Mouse (Mus musculus) limb, embryonic 14.5 days (tissue): Measurements from ENCODE around the gene Msantd1. TPM values are rescaled to one million over a fixed set of nuclear protein-coding genes. Genes with fewer than 3 reads are reported as not detected.

Experiments used
- ATAC-seq: fragments of 200-750 bp; cut with Nextera tagmentation; 2 replicates; pipeline ENCODE4 v1.8.0; 2017; ENCODE audit warnings: low read depth, moderate number of reproducible peaks, moderate TSS enrichment; ENCODE audit not compliant: low FRiP score
- DNase-seq: peaks from one replicate; pipeline ENCODE4 v3.0.0-alpha.2; 2015; ENCODE audit warnings: low spot score
- H3K27ac ChIP-seq: fragments of 300-500 bp; sonication (generic); replicated peaks from 2 replicates; pipeline ENCODE4 v1.5.1; 2014; ENCODE audit warnings: low read depth, mild to moderate bottlenecking, low read length, moderate library complexity, mixed read lengths
- H3K27me3 ChIP-seq: fragments of 300-500 bp; sonication (generic); 2 replicates; pipeline ENCODE4 v1.6.1; 2014; ENCODE audit warnings: low read length, mixed read lengths; ENCODE audit not compliant: control insufficient read depth, insufficient read depth
- H3K36me3 ChIP-seq: fragments of 300-500 bp; sonication (generic); 2 replicates; pipeline ENCODE4 v1.6.1; 2014; ENCODE audit warnings: mild to moderate bottlenecking, low read length, moderate library complexity, mixed read lengths; ENCODE audit not compliant: control insufficient read depth, insufficient read depth
- H3K4me1 ChIP-seq: fragments of 300-500 bp; sonication (generic); 2 replicates; pipeline ENCODE4 v1.6.1; 2014; ENCODE audit warnings: antibody characterized with exemption, low read length, mixed read lengths; ENCODE audit not compliant: control insufficient read depth, insufficient read depth
- H3K4me2 ChIP-seq: fragments of 300-500 bp; sonication (generic); replicated peaks from 2 replicates; pipeline ENCODE4 v1.6.1; 2014; ENCODE audit warnings: low read depth, mild to moderate bottlenecking, low read length, moderate library complexity; ENCODE audit not compliant: severe bottlenecking
- H3K4me3 ChIP-seq: fragments of 300-500 bp; sonication (generic); replicated peaks from 2 replicates; pipeline ENCODE4 v1.5.1; 2014; ENCODE audit warnings: low read length
- H3K9ac ChIP-seq: fragments of 300-500 bp; sonication (generic); 2 replicates; pipeline ENCODE4 v1.6.1; 2014; ENCODE audit warnings: mild to moderate bottlenecking, low read depth, low read length, moderate library complexity; ENCODE audit not compliant: severe bottlenecking
- H3K9me3 ChIP-seq: fragments of 300-500 bp; sonication (generic); 2 replicates; pipeline ENCODE4 v1.6.1; 2016; ENCODE audit warnings: low read length; ENCODE audit not compliant: control insufficient read depth
- POLR2A ChIP-seq: fragments of 200-500 bp; IDR thresholded peaks from 2 replicates; pipeline ENCODE4 v1.8.0; 2012; ENCODE audit warnings: inconsistent platforms, mild to moderate bottlenecking, moderate library complexity, borderline replicate concordance; ENCODE audit not compliant: insufficient read depth, insufficient read length; ENCODE audit errors: extremely low read depth
- WGBS: fragments of 180-500 bp; shearing (Covaris S2); extraction: QIAGEN DNeasy Blood & Tissue Kit; methylation state at CpG from one replicate; pipeline ENCODE4 v1.1.7; 2014; 5-methylcytosine and 5-hydroxymethylcytosine counted together
- polyA plus RNA-seq, 2 experiments: library from polyadenylated mRNA; depleted of rRNA in 1 of 2; stranded (reverse) in 1 of 2; unstranded in 1 of 2; fragments of >200 nt; fragmentation: Nextera tagmentation in 1 of 2; extraction: Ambion mirVana in 1 of 2; gene quantifications; 2 replicates each; pipeline versions ENCODE4 v1.2.1 to v1.2.3; 2012 to 2014

Gene Msantd1
- polyA plus RNA-seq, 2 experiments = 0.77 to 5.8 TPM

- no peaks in the 10 kb centered on the region for H3K27me3 ChIP-seq
- WGBS = 11% methylated on average over 1 of the region's 1 CpGs
- no peaks in the 10 kb centered on the region for H3K9me3 ChIP-seq
- H3K36me3 ChIP-seq = peaks cover 7% of the 10 kb centered on the region; the same call in 1 of the 2 replicates
- peak; percentile 58; the same call in 1 of the 2 replicates for ATAC-seq
- no peak overlapping the region for H3K27ac ChIP-seq
- TF ChIP-seq POLR2A = no peak
- no peak overlapping the region for H3K9ac ChIP-seq
- no peak overlapping the region for H3K4me3 ChIP-seq
- DNase-seq = peak; percentile 47
- no peaks in the 10 kb centered on the region for H3K4me1 ChIP-seq
- no peak overlapping the region for H3K4me2 ChIP-seq
Measured at GRCm38 (mm10) chr5:34915801-34916200, 8.0 kb downstream of the Msantd1 start.

GRCm38 (mm10) chr5:34917234-34917655, 9.4 kb downstream of the Msantd1 start:
- 0 out of 2 replicates have a peak, but pooled peaks cover 4% of the 10 kb centered on the region for H3K36me3 ChIP-seq
- ATAC-seq = no peak
- TF ChIP-seq POLR2A = no peak
- no peaks in the 10 kb centered on the region for H3K4me1 ChIP-seq
- no peak for DNase-seq
- no peaks in the 10 kb centered on the region for H3K9me3 ChIP-seq
- no peak overlapping the region for H3K27ac ChIP-seq
- WGBS = 48% methylated on average over 10 of the region's 10 CpGs
- H3K9ac ChIP-seq = no peak overlapping the region
- H3K4me3 ChIP-seq = no peak overlapping the region
- H3K4me2 ChIP-seq = no peak overlapping the region
- no peaks in the 10 kb centered on the region for H3K27me3 ChIP-seq

GRCm38 (mm10) chr5:34918785-34919184, 11.0 kb downstream of the Msantd1 start:
- no peak overlapping the region for H3K4me3 ChIP-seq
- no peaks in the 10 kb centered on the region for H3K9me3 ChIP-seq
- H3K4me2 ChIP-seq = no peak overlapping the region
- ATAC-seq (no peak), DNase-seq (no peak)
- no peak overlapping the region for H3K9ac ChIP-seq
- peaks cover 9% of the 10 kb centered on the region; the same call in 1 of the 2 replicates for H3K36me3 ChIP-seq
- no peaks in the 10 kb centered on the region for H3K27me3 ChIP-seq
- H3K4me1 ChIP-seq = no peaks in the 10 kb centered on the region
- TF ChIP-seq POLR2A = no peak
- H3K27ac ChIP-seq = no peak overlapping the region
- WGBS = 86% methylated on average over 3 of the region's 3 CpGs

GRCm38 (mm10) chr5:34922531-34922930, 14.7 kb downstream of the Msantd1 start:
- no peaks in the 10 kb centered on the region for H3K9me3 ChIP-seq
- no peaks in the 10 kb centered on the region for H3K27me3 ChIP-seq
- H3K4me3 ChIP-seq = no peak overlapping the region
- DNase-seq = no peak
- H3K9ac ChIP-seq = no peak overlapping the region
- no peak for ATAC-seq
- H3K4me1 ChIP-seq = no peaks in the 10 kb centered on the region
- H3K4me2 ChIP-seq = no peak overlapping the region
- H3K36me3 ChIP-seq = peaks cover 12% of the 10 kb centered on the region; the same call in 1 of the 2 replicates
- TF ChIP-seq POLR2A = no peak
- WGBS = 46% methylated on average over 6 of the region's 6 CpGs
- no peak overlapping the region for H3K27ac ChIP-seq

GRCm38 (mm10) chr5:34923920-34924319, 16.1 kb downstream of the Msantd1 start:
- Histone ChIP-seq H3K4me2 (no peak overlapping the region), H3K9me3 (no peaks in the 10 kb centered on the region), H3K4me3 (no peak overlapping the region), H3K36me3 (peaks cover 12% of the 10 kb centered on the region; the same call in 1 of the 2 replicates), H3K27me3 (no peaks in the 10 kb centered on the region), H3K9ac (no peak overlapping the region), H3K27ac (no peak overlapping the region), H3K4me1 (no peaks in the 10 kb centered on the region)
- DNase-seq = no peak
- TF ChIP-seq POLR2A = no peak
- WGBS = 97% methylated on average over 4 of the region's 4 CpGs
- ATAC-seq = no peak

- H3K9ac ChIP-seq = no peak overlapping the region
- no peak overlapping the region for H3K27ac ChIP-seq
- no peaks in the 10 kb centered on the region for H3K9me3 ChIP-seq
- peaks cover 12% of the 10 kb centered on the region; the same call in 1 of the 2 replicates for H3K36me3 ChIP-seq
- ATAC-seq (no peak), DNase-seq (no peak)
- no peak overlapping the region for H3K4me3 ChIP-seq
- no peaks in the 10 kb centered on the region for H3K27me3 ChIP-seq
- no peak overlapping the region for H3K4me2 ChIP-seq
- TF ChIP-seq POLR2A = no peak
- H3K4me1 ChIP-seq = no peaks in the 10 kb centered on the region
- WGBS = 94% methylated on average over 6 of the region's 7 CpGs
Measured at GRCm38 (mm10) chr5:34924519-34924918, 16.7 kb downstream of the Msantd1 start.
